Mouse (Mus musculus) left cerebral cortex, adult 18-20 months (tissue): ENCODE measurements at regions not wholly inside any gene's neighbourhood (a gene's known extent, or its start where the extent isn't known, plus 50 kb on each side); places are given as distances from the start of the nearest gene placed in this dataset.

Experiments used
- DNase-seq, 2 experiments: peaks; one replicate each; pipeline ENCODE4 v3.0.0; 2021 to 2022; ENCODE audit warnings: low spot score in 2 of 2, mixed read lengths in 1 of 2

DNA sequence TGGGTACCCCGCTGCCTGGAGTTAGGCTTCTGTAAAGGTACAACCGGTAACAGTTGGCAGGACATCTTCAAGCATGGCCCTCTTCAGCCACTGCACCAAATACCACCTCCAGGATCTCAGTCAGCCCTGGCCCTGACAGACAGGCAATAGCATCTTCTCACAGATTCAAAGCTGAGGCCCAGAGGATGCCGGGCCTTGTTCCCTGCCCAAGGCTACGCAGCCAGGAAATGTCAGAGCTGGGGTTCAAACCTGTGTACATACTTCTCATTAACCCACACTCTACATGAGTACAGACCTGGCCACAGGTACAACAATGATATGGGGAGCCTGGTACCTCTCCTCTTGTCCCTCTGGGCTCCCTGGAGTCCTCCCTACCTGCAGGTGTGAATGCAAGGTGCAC, 497.3 kb downstream of the Med13l start:
- DNase-seq, result no peak

GRCm38 (mm10) chr5:119058231-119058851, 497.9 kb downstream of the Med13l start:
- no peak for DNase-seq

GRCm38 (mm10) chr5:119059223-119059622, 498.7 kb downstream of the Med13l start:
- no peak for DNase-seq

DNA sequence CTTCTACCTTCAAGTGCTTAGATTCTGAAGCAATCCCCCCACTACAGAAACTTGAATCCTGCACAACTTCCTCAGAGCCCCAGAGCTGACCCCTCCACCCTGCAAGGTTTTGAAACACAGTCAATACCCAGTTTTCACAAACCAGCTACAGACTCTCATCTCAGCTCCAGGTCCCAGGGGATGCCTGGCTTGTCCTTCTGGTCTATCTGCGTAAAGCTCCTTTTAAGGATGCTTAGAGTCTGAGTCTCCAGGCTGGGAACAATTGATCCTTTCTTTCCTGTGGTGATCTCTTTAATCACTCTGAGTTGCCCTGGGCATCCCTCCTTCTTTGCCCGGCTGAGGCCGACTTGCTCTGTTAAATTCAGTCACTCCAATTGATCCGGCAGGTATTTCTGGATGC, 500.4 kb downstream of the Med13l start:
- no peak for DNase-seq

DNA sequence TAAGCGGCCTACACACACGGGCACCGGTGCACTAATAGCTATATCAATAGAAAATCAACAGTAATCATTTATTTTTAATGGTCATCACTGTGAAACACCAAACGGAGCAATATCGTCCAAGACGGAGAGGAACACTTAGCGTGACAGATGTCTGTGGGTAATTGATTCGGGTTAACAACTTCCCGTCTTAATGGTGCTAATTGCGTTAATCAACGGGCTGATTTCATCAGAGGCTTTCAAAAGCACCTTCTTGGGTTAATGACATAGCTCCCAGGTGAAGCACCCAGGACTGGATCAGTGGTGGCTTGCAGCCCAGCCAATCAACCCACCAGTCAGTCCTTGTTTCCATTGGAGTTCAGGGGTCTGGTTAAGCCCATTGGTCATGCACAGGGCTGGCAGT, 502.0 kb downstream of the Med13l start:
- no peak for DNase-seq

GRCm38 (mm10) chr5:119066666-119067065, 506.2 kb downstream of the Med13l start:
- no peak for DNase-seq

GRCm38 (mm10) chr5:119069765-119070333, 509.4 kb downstream of the Med13l start:
- no peak for DNase-seq

DNA sequence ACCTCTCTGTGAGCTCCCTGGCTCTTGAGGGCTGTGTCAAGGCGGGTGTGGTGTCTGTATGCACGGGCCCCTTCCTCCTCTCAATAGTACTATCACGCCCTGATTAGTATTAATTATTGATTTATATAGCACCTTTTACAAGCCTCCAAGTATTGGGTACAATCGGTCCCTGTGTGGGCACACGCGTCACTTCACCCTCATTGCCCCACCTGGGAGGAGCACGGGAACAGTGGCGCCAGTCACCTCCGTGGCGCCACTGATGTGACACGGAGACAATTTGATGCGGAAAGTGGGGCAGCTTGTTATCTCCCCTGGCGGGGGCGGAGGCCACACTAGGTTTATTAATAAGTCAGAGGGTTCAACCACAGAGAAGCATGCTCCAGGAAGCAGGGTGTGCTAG, 512.2 kb downstream of the Med13l start:
- no peak for DNase-seq

DNA sequence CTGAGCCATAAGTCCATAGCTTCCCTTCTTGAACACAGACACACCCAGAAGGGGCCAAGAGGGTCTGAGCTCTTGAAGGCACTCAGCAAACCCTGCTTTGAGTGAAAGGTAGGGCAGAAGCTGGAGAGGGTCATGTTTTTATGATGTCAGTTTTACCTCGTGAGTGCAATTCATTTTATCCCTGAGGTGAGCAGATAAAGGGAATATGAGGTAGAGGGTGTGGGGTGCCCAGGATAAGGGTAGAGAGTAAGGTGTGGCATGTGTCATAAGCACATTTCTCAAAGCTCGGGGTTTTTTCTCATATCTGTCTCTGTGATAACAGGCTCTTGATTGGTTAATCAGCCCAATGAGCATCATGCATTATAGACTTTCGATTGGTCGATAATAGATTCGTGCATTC, 520.3 kb downstream of the Med13l start:
- no peak for DNase-seq

- DNase-seq, result no peak
These were observed 522.4 kb downstream of the Med13l start for GRCm38 (mm10) chr5:119082895-119083294.

DNA sequence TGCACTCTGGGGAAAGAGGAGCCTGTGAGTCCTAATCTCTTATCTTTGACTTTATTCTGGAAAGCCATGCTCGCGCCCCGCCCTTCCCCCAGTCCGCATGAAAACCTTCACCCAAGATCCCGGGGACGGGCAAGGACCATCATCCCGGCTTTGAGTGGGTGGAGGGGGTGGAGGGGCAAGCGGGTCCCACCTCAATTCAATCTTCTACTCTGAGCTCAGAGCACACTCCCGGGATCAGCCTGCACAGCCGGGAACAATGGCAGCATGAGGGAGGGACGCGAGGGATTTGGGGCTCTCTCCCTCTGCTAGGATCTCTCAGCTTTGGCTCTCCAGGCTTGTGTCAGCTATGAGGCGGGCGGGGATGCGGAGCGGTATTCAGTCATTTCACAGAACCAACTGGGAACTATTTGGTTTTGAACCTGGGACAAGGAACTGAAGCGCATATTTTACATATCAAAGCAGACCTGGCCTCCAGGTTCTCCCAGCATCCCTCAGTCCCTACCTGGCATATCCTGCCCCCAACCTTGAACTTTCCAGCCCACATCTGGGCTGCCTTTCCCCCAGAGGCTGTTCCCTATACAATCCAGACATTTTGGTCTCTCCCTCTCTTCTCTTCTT, 537.2 kb downstream of the Med13l start:
- DNase-seq, result no peak

- DNase-seq, result no peak
These were observed 539.3 kb downstream of the Med13l start for GRCm38 (mm10) chr5:119099817-119100216.

GRCm38 (mm10) chr5:119103503-119103902, 543.0 kb downstream of the Med13l start:
- DNase-seq, result no peak

DNA sequence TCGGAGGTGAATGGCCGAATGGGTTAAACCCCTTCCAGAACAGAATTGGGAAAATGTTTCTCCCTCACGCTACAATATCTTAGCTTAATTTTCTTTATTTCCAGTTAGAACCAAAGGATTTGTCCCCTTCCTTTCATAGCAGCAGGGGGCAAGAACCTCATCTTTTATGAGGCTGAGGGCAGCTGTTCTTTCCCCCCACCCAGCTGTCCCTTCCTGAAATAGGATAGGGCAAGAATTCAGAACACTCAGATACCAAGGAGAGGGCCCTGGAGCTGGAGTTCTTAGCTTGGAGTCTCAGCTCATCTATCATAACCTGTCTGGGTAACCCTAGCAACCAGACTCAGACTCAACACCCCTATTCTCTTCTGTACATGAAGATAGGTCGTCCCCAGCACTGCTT, 547.4 kb downstream of the Med13l start:
- no peak for DNase-seq

DNA sequence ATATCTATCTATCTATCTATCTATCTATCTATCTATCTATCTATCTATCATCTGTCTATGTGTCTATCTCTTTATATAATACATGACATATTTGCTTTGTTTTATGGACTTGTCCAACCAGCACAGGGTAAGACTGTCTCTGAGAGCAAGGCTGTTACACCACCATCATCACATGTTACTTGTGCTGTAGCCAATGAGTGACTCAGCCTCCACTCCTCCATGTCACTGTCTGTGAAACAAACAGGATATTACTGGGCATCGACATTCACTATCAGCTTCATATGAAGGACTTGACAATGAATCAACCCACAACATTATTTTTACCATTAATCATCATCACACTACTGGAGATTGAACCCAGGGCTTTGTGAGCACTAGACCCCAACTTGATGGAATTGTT, 549.0 kb downstream of the Med13l start:
- DNase-seq, result no peak

DNA sequence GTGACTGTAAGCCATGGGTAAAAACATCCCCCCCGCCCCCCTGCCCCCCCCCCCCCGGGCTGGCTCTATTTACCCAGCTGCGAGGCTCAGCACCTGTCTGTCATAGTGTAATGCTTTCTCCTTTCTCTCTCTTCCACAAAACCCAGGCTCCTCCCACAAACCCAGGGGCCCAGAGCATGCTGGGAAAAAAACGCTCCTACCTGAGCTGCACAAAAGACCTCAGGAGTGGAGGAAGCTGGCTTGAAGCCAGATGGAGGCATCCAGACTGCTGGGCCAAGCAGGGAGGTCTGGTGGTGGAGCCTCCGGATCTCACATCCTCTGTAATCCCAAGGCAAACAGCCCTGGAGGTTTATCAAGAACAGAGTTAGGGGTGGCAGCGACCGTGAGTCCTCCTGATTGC, 553.6 kb downstream of the Med13l start:
- no peak for DNase-seq

DNA sequence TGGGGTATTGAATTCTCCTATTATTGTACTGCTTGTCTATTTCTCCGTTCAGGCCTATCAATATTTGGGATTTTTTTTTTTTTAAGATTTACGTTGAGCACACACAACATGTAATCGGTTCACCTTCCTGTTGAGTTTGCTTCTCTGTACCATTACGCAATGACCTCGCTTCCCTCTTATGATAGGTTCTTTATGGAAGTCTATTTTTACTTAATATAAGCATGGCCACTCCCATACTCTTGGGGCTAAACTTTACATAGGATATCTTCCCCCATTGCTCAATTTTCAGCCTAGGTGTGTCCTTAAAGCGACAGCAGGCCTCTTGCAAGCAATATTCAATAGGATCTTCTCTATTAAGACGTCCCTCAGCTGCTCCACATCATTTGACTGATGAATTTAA, 544.7 kb upstream of the Tbx3 start:
- DNase-seq, result no peak

DNA sequence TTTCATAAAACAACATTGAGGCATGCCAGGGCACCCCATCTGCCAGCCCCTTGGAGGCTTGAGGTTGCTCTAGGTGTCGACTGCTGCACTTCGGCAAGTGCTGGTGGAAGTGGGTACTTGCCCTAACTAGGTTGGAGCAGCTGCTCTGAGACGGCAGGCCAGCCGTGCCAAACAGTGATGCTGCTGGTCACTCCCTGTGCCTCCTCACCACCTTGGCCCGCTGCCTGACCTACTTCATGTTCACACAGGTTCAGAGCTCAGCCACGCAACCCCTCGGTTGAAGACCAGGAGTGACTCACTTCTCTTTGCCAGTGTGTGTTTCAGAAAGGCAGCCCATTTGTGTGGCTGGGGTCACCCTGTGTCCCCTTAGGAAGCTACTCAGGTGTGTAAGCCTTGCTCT, 540.3 kb upstream of the Tbx3 start:
- DNase-seq, result no peak

DNA sequence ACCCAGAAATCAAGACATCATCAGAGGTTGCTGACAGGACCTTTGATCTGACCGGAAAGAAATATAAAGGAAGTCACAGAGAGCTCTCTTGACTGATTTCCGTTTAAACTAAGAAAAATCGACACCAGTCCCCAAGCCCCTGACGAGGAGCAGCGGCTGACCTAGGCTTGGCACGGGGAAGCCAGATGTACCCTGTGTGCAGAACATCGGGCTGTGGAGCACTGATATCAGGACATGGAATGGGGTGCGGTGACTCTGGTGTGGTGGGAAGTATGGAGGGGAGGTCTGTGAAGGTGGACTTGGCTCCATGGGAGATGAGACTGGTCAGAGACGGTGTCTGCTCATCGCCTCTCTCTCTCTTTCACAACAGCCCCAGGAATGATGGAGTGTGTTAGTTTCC, 539.0 kb upstream of the Tbx3 start:
- no peak for DNase-seq

DNA sequence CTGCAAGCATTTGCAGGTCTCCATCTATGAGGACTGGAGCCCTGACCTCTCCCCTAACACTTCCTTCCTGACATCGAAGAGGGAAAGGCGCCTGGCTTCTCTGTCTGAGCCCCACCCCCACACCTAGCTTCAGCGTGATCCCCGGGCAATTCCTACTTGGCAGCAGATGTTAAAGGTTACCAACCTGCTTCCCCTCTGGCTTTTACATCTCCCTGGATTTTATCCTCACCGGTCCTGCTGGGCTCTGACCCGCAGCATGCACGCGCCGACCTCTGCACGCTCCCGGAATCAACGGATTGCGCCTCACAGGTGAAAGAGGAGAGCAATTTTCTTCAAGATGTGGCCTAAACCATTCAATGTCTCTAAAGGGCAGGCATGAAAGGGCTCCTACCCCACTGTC, 537.1 kb upstream of the Tbx3 start:
- DNase-seq, result no peak

GRCm38 (mm10) chr5:119136916-119137315, 533.6 kb upstream of the Tbx3 start:
- no peak for DNase-seq

- no peak for DNase-seq
These were observed 533.1 kb upstream of the Tbx3 start for GRCm38 (mm10) chr5:119137409-119137808.

- no peak for DNase-seq
These were observed 532.6 kb upstream of the Tbx3 start for GRCm38 (mm10) chr5:119137821-119138221.
